Comparison of ENCODE assay signal across 8 mouse cellular contexts in the genomic region with DNA sequence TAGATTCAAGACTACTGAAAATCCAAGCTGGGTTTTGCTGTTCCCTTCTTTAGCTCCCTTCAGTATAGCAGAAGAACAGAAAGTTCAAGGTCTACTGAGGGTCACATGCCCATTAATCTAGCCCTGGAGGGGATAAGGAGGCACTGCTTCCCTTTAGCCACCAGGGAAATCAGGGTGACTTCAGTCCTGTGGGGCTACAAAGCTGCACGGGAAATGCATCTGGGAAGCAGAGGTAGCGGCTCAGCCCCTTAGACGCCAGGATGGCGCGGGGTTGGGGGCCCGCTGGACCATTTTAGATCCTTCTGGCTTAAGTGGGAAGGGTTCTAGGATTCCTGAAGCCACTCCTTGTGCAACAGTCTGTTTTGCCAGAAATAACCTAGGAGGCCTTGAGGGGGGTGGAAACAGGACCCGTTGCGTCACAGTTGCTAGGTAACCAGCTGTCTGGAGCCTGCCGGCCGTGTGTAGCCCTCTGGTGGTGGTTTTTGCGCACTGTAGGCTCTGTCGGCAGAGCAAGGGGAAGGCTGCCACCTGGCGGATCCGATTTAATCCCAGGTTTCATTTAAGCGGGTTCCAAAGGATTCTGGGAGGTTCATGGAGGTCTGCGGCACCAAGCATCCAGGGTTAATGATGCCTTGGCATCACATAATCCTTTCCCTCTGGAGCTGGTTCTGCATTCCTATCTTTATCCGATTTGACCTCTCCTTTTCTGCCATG. TPM values are rescaled to one million over a fixed set of nuclear protein-coding genes. Genes with fewer than 3 reads are reported as not detected.
DNase-seq lines count a peak whose midpoint lies in the region; ATAC-seq and TF ChIP-seq lines count a peak whose summit lies in the region.

No protein-coding gene starts in this region.

- H3K4me3 ChIP-seq in hindbrain, postnatal 0 days (ENCODE audit: low read length), result no peak overlapping the region

- peak; percentile 99 for TF ChIP-seq CTCF in hindbrain, postnatal 0 days (IDR thresholded peaks at IDR 0.05; ENCODE audit: low read depth)

- H3K4me2 ChIP-seq in hindbrain, postnatal 0 days (ENCODE audit: low read depth, low read length), result peak overlapping the region; percentile 38

- H3K4me1 ChIP-seq in hindbrain, postnatal 0 days (ENCODE audit: insufficient read depth, low read length), result peaks cover 15% of the 10 kb centered on the region; the same call in 1 of the 2 replicates

- peak; percentile 94 for ATAC-seq in common myeloid progenitor, adult 5-6 weeks (replicated peaks; ENCODE audit: low read depth, poor library complexity, severe bottlenecking)
- peak; percentile 96 for ATAC-seq in hindbrain, postnatal 0 days

- DNase-seq in WW6 (ENCODE audit: low read depth, low spot score), result peak; percentile 85
- peak; percentile 87 to 93 for DNase-seq in gastrocnemius, adult 8-10 months (ENCODE audit: low spot score in 2 of 2)
- peak; percentile 98 for DNase-seq in hindbrain, postnatal 0 days (ENCODE audit: low spot score)
- peak; percentile 96 for DNase-seq in left cerebral cortex, adult 18-20 months (ENCODE audit: low spot score in 2 of 2)
- DNase-seq in lung, postnatal 4 days, result peak; percentile 92 to 94
- DNase-seq in retina, postnatal 7 days (ENCODE audit: low read depth, low spot score), result peak; percentile 89
- peak; percentile 78 to 83 for DNase-seq in urinary bladder, adult 18-20 months (ENCODE audit: low spot score in 2 of 2)

- no peaks in the 10 kb centered on the region for H3K9me3 ChIP-seq in hindbrain, postnatal 0 days (ENCODE audit: low read length)

- H3K36me3 ChIP-seq in hindbrain, postnatal 0 days (ENCODE audit: insufficient read depth, low read length), result peaks cover 24% of the 10 kb centered on the region

- WGBS in hindbrain, postnatal 0 days, result 6% methylated on average over 17 of the region's 17 CpGs

- peak overlapping the region; percentile 79 for H3K27ac ChIP-seq in hindbrain, postnatal 0 days

- no peaks in the 10 kb centered on the region for H3K27me3 ChIP-seq in hindbrain, postnatal 0 days (ENCODE audit: insufficient read depth, low read length)

- H3K9ac ChIP-seq in hindbrain, postnatal 0 days (replicated peaks; ENCODE audit: low read length), result no peak overlapping the region

RNA-seq across cellular contexts. Expression of a gene that starts 13.3 kb away (rescaled TPM):
- under 0.01 TPM in 1 of 2 replicates, not detected in the other for total RNA-seq in common myeloid progenitor, adult 5-6 weeks (2017)
- total RNA-seq in gastrocnemius, adult 8-10 months (2022), result 1 to 10 TPM; 4.8 to 9.8 (median 7.4) TPM
- total RNA-seq in hindbrain, postnatal 0 days (2014; rRNA removed), result 191 and 194 TPM in 2 replicates
- polyA plus RNA-seq in hindbrain, postnatal 0 days (2015; fragmentation: Nextera tagmentation; extraction: Ambion mirVana), result 90.0 and 96.4 TPM in 2 replicates
- 100 to 1,000 TPM; 175 to 178 TPM for total RNA-seq in left cerebral cortex, adult 18-20 months (2021)

RNA-seq across cellular contexts. Expression of a gene that starts 38.0 kb away (rescaled TPM):
- total RNA-seq in common myeloid progenitor, adult 5-6 weeks (2017), result 15.1 and 19.5 TPM in 2 replicates
- total RNA-seq in gastrocnemius, adult 8-10 months (2022), result 1 to 10 TPM; 7.1 to 9.9 (median 8.8) TPM
- 27.9 and 46.9 TPM in 2 replicates for total RNA-seq in hindbrain, postnatal 0 days (2014; rRNA removed)
- 13.5 and 14.0 TPM in 2 replicates for polyA plus RNA-seq in hindbrain, postnatal 0 days (2015; fragmentation: Nextera tagmentation; extraction: Ambion mirVana)
- total RNA-seq in left cerebral cortex, adult 18-20 months (2021), result 10 to 100 TPM; 30.9 to 34.9 TPM

RNA-seq across cellular contexts. Expression of a gene that starts 52.5 kb away (rescaled TPM):
- total RNA-seq in common myeloid progenitor, adult 5-6 weeks (2017), result not detected in 2 replicates
- total RNA-seq in gastrocnemius, adult 8-10 months (2022), result 1 to 10 TPM in 3 of 4 experiments, under 1 TPM in 1; 0.59 to 2.0 (median 1.5) TPM
- 28.9 and 31.8 TPM in 2 replicates for total RNA-seq in hindbrain, postnatal 0 days (2014; rRNA removed)
- polyA plus RNA-seq in hindbrain, postnatal 0 days (2015; fragmentation: Nextera tagmentation; extraction: Ambion mirVana), result 20.3 TPM in 2 replicates
- total RNA-seq in left cerebral cortex, adult 18-20 months (2021), result 10 to 100 TPM; 21.5 to 25.2 TPM

RNA-seq across cellular contexts. Expression of a gene that starts 53.1 kb away (rescaled TPM):
- total RNA-seq in common myeloid progenitor, adult 5-6 weeks (2017), result 1.4 and 2.7 TPM in 2 replicates
- total RNA-seq in gastrocnemius, adult 8-10 months (2022), result 10 to 100 TPM; 22.2 to 38.4 (median 28.3) TPM
- 52.4 and 62.4 TPM in 2 replicates for total RNA-seq in hindbrain, postnatal 0 days (2014; rRNA removed)
- polyA plus RNA-seq in hindbrain, postnatal 0 days (2015; fragmentation: Nextera tagmentation; extraction: Ambion mirVana), result 22.7 and 23.9 TPM in 2 replicates
- 10 to 100 TPM; 26.6 to 29.6 TPM for total RNA-seq in left cerebral cortex, adult 18-20 months (2021)

Comparison
In these comparisons a context has a peak if more than half of its experiments do, and no peak if none do; other contexts are left out.
1. RNA of a gene that starts 13.3 kb away (total RNA-seq): 191 to 194 TPM in hindbrain, postnatal 0 days and 175 to 178 TPM in left cerebral cortex, adult 18-20 months; 4.8 to 9.8 TPM in gastrocnemius, adult 8-10 months and under 0.01 TPM in common myeloid progenitor, adult 5-6 weeks; every median in the first group is over 10 times any median in the second.
2. RNA of a gene that starts 52.5 kb away (total RNA-seq): 28.9 to 31.8 TPM in hindbrain, postnatal 0 days and 21.5 to 25.2 TPM in left cerebral cortex, adult 18-20 months; 0.59 to 2.0 TPM in gastrocnemius, adult 8-10 months and not detected in common myeloid progenitor, adult 5-6 weeks; every median in the first group is over 4 times any median in the second.
3. Peak in every context shown above with its lines, with median percentiles within 50 percentile points of each other: DNase-seq.